ENCODE assay signal across 7 mouse cellular contexts in genomic region chr3:85195068-85195481, GRCm38 (mm10).
DNase-seq lines count a peak whose midpoint lies in the region; ATAC-seq and TF ChIP-seq lines count a peak whose summit lies in the region.

No protein-coding gene starts in this region.

- ATAC-seq in embryonic facial prominence, embryonic 15.5 days (ENCODE audit: insufficient number of reproducible peaks, low FRiP score, low TSS enrichment, low read depth) = no peak
- 0 out of 2 replicates have a peak, but pooled peaks have one; percentile 60 for ATAC-seq in intestine, embryonic 16.5 days
- ATAC-seq in lung, embryonic 15.5 days (ENCODE audit: borderline replicate concordance, extremely low read depth, low FRiP score, low TSS enrichment) = no peak
- no peak for ATAC-seq in midbrain, embryonic 11.5 days (ENCODE audit: low FRiP score)

- H3K36me3 ChIP-seq in embryonic facial prominence, embryonic 15.5 days = no peaks in the 10 kb centered on the region
- H3K36me3 ChIP-seq in intestine, embryonic 16.5 days (ENCODE audit: control insufficient read depth, insufficient read depth, low read length) = no peaks in the 10 kb centered on the region
- H3K36me3 ChIP-seq in lung, embryonic 15.5 days = no peaks in the 10 kb centered on the region
- no peaks in the 10 kb centered on the region for H3K36me3 ChIP-seq in thymus, adult 2 months (ENCODE audit: control insufficient read depth, insufficient read depth, low read length)
- no peaks in the 10 kb centered on the region for H3K36me3 ChIP-seq in midbrain, embryonic 11.5 days (ENCODE audit: control insufficient read depth, insufficient read depth, low read length)
- H3K36me3 ChIP-seq in forebrain, embryonic 10.5 days (replicated peaks) = no peaks in the 10 kb centered on the region

- H3K27me3 ChIP-seq in embryonic facial prominence, embryonic 15.5 days = no peaks in the 10 kb centered on the region
- no peaks in the 10 kb centered on the region for H3K27me3 ChIP-seq in intestine, embryonic 16.5 days (replicated peaks; ENCODE audit: control insufficient read depth, insufficient read depth, low read length)
- H3K27me3 ChIP-seq in lung, embryonic 15.5 days = no peaks in the 10 kb centered on the region
- H3K27me3 ChIP-seq in thymus, adult 2 months (ENCODE audit: control insufficient read depth, insufficient read depth, low read length) = no peaks in the 10 kb centered on the region
- no peaks in the 10 kb centered on the region for H3K27me3 ChIP-seq in midbrain, embryonic 11.5 days (ENCODE audit: control insufficient read depth, insufficient read depth, low read length)
- no peaks in the 10 kb centered on the region for H3K27me3 ChIP-seq in forebrain, embryonic 10.5 days (ENCODE audit: poor library complexity, severe bottlenecking)

- DNase-seq in MN1 (ENCODE audit: low spot score) = peak; percentile 25
- DNase-seq in thymus, adult 2 months = peak; percentile 74
- no peak for DNase-seq in midbrain, embryonic 11.5 days (ENCODE audit: low spot score, missing footprints)
- no peak for DNase-seq in forebrain, embryonic 10.5 days (ENCODE audit: extremely low spot score, low spot score)

- H3K9ac ChIP-seq in embryonic facial prominence, embryonic 15.5 days = no peak overlapping the region
- H3K9ac ChIP-seq in intestine, embryonic 16.5 days (ENCODE audit: low read depth, low read length) = no peak overlapping the region
- H3K9ac ChIP-seq in lung, embryonic 15.5 days = no peak overlapping the region
- H3K9ac ChIP-seq in midbrain, embryonic 11.5 days (ENCODE audit: low read length) = no peak overlapping the region

- no peak overlapping the region for H3K27ac ChIP-seq in embryonic facial prominence, embryonic 15.5 days (replicated peaks)
- no peak overlapping the region for H3K27ac ChIP-seq in intestine, embryonic 16.5 days (ENCODE audit: low read length)
- H3K27ac ChIP-seq in lung, embryonic 15.5 days = no peak overlapping the region
- peak overlapping the region; percentile 94 for H3K27ac ChIP-seq in thymus, adult 2 months (ENCODE audit: control insufficient read depth, insufficient read depth, low read length)
- H3K27ac ChIP-seq in midbrain, embryonic 11.5 days (ENCODE audit: low read depth, low read length) = no peak overlapping the region
- no peak overlapping the region for H3K27ac ChIP-seq in forebrain, embryonic 10.5 days

- TF ChIP-seq CTCF in thymus, adult 2 months (IDR thresholded peaks at IDR 0.05; ENCODE audit: borderline replicate concordance, control insufficient read depth, extremely low read depth, insufficient read depth, low read length, poor library complexity) = no peak

- peak; percentile 58; the same call in 1 of the 2 replicates for TF ChIP-seq POLR2A in thymus, adult 2 months (IDR thresholded peaks at IDR 0.05; ENCODE audit: control insufficient read depth, extremely low read depth, insufficient read depth, low read length, poor library complexity)

- H3K4me1 ChIP-seq in embryonic facial prominence, embryonic 15.5 days = no peaks in the 10 kb centered on the region
- no peaks in the 10 kb centered on the region for H3K4me1 ChIP-seq in intestine, embryonic 16.5 days (ENCODE audit: control insufficient read depth, insufficient read depth, low read length)
- H3K4me1 ChIP-seq in lung, embryonic 15.5 days = no peaks in the 10 kb centered on the region
- peaks cover 5% of the 10 kb centered on the region for H3K4me1 ChIP-seq in thymus, adult 2 months (replicated peaks; ENCODE audit: control insufficient read depth, insufficient read depth, low read length)
- H3K4me1 ChIP-seq in midbrain, embryonic 11.5 days (ENCODE audit: control insufficient read depth, insufficient read depth, low read length) = no peaks in the 10 kb centered on the region
- no peaks in the 10 kb centered on the region for H3K4me1 ChIP-seq in forebrain, embryonic 10.5 days

- H3K4me3 ChIP-seq in embryonic facial prominence, embryonic 15.5 days (replicated peaks) = peak overlapping the region; percentile 16; the same call in 1 of the 2 replicates
- peak overlapping the region; percentile 21; the same call in 1 of the 2 replicates for H3K4me3 ChIP-seq in intestine, embryonic 16.5 days (ENCODE audit: low read length)
- H3K4me3 ChIP-seq in lung, embryonic 15.5 days = peak overlapping the region; percentile 22
- peak overlapping the region; percentile 98 for H3K4me3 ChIP-seq in thymus, adult 2 months (ENCODE audit: control insufficient read depth, insufficient read depth, low read length)
- H3K4me3 ChIP-seq in midbrain, embryonic 11.5 days (ENCODE audit: low read depth, low read length) = no peak overlapping the region
- H3K4me3 ChIP-seq in forebrain, embryonic 10.5 days = no peak overlapping the region

- 55% methylated on average over 8 of the region's 8 CpGs for WGBS in embryonic facial prominence, embryonic 15.5 days
- WGBS in intestine, embryonic 16.5 days = 67% methylated on average over 8 of the region's 8 CpGs
- 45% methylated on average over 8 of the region's 8 CpGs for WGBS in lung, embryonic 15.5 days
- 2% methylated on average over 8 of the region's 8 CpGs for WGBS in thymus, adult 2 months
- WGBS in midbrain, embryonic 11.5 days = 79% methylated on average over 8 of the region's 8 CpGs
- 76% methylated on average over 8 of the region's 8 CpGs for WGBS in forebrain, embryonic 10.5 days

- no peaks in the 10 kb centered on the region for H3K9me3 ChIP-seq in embryonic facial prominence, embryonic 15.5 days (replicated peaks)
- no peaks in the 10 kb centered on the region for H3K9me3 ChIP-seq in intestine, embryonic 16.5 days (ENCODE audit: control insufficient read depth, low read length)
- no peaks in the 10 kb centered on the region for H3K9me3 ChIP-seq in lung, embryonic 15.5 days
- H3K9me3 ChIP-seq in midbrain, embryonic 11.5 days (ENCODE audit: control insufficient read depth, low read length) = no peaks in the 10 kb centered on the region
- H3K9me3 ChIP-seq in forebrain, embryonic 10.5 days = no peaks in the 10 kb centered on the region

- H3K4me2 ChIP-seq in embryonic facial prominence, embryonic 15.5 days (replicated peaks) = peak overlapping the region; percentile 13; the same call in 1 of the 2 replicates
- no peak overlapping the region for H3K4me2 ChIP-seq in intestine, embryonic 16.5 days (ENCODE audit: low read depth, low read length)
- peak overlapping the region; percentile 23; the same call in 1 of the 2 replicates for H3K4me2 ChIP-seq in lung, embryonic 15.5 days
- no peak overlapping the region for H3K4me2 ChIP-seq in midbrain, embryonic 11.5 days

Comparison
In these comparisons a context has a peak if more than half of its experiments do, and no peak if none do; other contexts are left out.
1. DNase-seq: peak in MN1 (single experiment) and thymus, adult 2 months (single experiment); none in midbrain, embryonic 11.5 days (single experiment) and forebrain, embryonic 10.5 days (single experiment).
2. H3K4me2 ChIP-seq: peak in embryonic facial prominence, embryonic 15.5 days (single experiment) and lung, embryonic 15.5 days (single experiment); none in intestine, embryonic 16.5 days (single experiment) and midbrain, embryonic 11.5 days (single experiment).
3. H3K4me3 ChIP-seq: peak in embryonic facial prominence, embryonic 15.5 days (single experiment), intestine, embryonic 16.5 days (single experiment), lung, embryonic 15.5 days (single experiment) and thymus, adult 2 months (single experiment); none in midbrain, embryonic 11.5 days (single experiment) and forebrain, embryonic 10.5 days (single experiment).